Mouse (Mus musculus): ENCODE results near the gene Aven. TPM values are rescaled to one million over a fixed set of nuclear protein-coding genes. Genes with fewer than 3 reads are reported as not detected.

Gene Aven
- total and polyA plus RNA-seq, 2 experiments from 2014 or later: 3.5 to 8.9 TPM

DNA sequence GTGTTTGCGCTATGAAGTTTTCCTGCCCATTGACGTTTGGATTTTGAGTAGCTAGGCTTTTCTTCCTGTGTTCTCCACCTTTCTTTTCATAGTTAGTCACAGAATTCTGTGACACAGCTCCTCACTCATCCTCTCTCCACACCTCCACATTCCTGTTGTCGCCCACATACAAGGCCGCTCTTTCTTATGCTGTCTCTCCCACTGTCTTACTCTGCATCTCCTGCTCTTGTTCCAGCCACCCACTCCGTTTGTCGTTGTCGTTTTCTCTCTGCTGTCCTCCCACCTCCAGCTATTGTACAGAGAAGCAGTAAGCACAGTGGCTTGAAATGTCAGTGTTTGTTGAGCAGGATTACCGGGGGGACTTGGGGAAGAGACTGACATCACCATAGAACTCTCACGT lies 139.8 kb downstream of the Aven start:
- Histone ChIP-seq H3K36me3 (ENCODE audit: insufficient read depth, low read length) (peaks cover 9% of the 10 kb centered on the region; the same call in 1 of the 2 replicates), H3K9me3 (ENCODE audit: low read length) (no peaks in the 10 kb centered on the region), H3K9ac (replicated peaks; ENCODE audit: low read length, poor library complexity, severe bottlenecking) (no peak overlapping the region), H3K27ac (ENCODE audit: low read depth, low read length) (no peak overlapping the region), H3K4me1 (ENCODE audit: insufficient read depth, low read length) (no peaks in the 10 kb centered on the region), H3K4me2 (ENCODE audit: low read depth, low read length, poor library complexity, severe bottlenecking) (no peak overlapping the region), H3K27me3 (ENCODE audit: insufficient read depth, low read length) (no peaks in the 10 kb centered on the region), H3K4me3 (ENCODE audit: low read depth, low read length) (no peak overlapping the region)
- ATAC-seq (ENCODE audit: low FRiP score) (no peak), DNase-seq (ENCODE audit: low spot score) (no peak)
- no peak for TF ChIP-seq CTCF (IDR thresholded peaks at IDR 0.05)
- WGBS: 89% methylated on average over 9 of the region's 9 CpGs

DNA sequence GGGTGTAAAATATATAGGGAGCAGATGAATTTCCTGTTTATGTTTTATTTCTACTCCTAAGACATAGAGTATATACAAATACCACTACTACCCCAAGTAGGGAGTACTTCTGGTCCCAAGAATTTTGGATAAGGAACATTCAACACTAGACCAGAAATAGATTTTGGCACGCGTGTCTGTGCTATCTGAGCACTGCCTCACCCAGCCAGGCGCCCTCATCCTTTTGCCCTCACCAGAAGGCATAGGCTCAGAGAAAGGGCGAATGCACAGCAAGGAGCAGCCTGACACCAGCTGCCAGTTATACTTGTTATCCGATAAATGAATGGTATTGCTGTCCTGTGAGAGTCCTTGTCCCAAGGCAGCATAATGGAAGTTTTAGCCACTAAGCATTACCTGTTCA lies 144.4 kb downstream of the Aven start:
- Histone ChIP-seq H3K36me3 (ENCODE audit: insufficient read depth, low read length) (peaks cover 9% of the 10 kb centered on the region; the same call in 1 of the 2 replicates), H3K4me1 (ENCODE audit: insufficient read depth, low read length) (no peaks in the 10 kb centered on the region), H3K4me2 (ENCODE audit: low read depth, low read length, poor library complexity, severe bottlenecking) (no peak overlapping the region), H3K4me3 (ENCODE audit: low read depth, low read length) (no peak overlapping the region), H3K9ac (replicated peaks; ENCODE audit: low read length, poor library complexity, severe bottlenecking) (no peak overlapping the region), H3K9me3 (ENCODE audit: low read length) (no peaks in the 10 kb centered on the region), H3K27ac (ENCODE audit: low read depth, low read length) (no peak overlapping the region), H3K27me3 (ENCODE audit: insufficient read depth, low read length) (no peaks in the 10 kb centered on the region)
- WGBS: 88% methylated on average over 5 of the region's 5 CpGs
- TF ChIP-seq CTCF (IDR thresholded peaks at IDR 0.05): no peak
- DNase-seq (ENCODE audit: low spot score): no peak
- ATAC-seq (ENCODE audit: low FRiP score): no peak

- no peak for DNase-seq (ENCODE audit: low spot score)
Measured at GRCm38 (mm10) chr2:112653836-112654235, 161.1 kb downstream of the Aven start.

DNA sequence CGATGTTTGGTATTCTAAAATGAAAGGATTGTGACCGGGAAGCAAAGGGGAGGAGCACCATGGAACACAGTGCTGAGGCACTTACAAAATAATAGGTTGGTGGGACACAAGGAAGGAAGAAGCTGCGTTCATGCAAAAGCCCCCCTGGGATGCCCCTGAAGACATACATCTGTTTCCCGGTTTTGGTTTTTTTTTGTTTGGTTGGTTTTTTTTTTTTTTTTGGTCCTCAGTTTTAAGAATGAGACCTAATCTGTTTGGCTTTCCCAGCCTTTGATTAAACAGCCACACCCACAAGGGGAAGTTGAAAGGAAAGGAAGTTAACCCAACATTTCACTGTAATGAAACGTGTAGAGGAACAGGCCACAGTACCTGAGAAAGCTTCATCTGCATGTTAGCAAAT lies 163.4 kb downstream of the Aven start:
- Histone ChIP-seq H3K36me3 (ENCODE audit: insufficient read depth, low read length) (no peaks in the 10 kb centered on the region), H3K27me3 (ENCODE audit: insufficient read depth, low read length) (no peaks in the 10 kb centered on the region), H3K4me2 (ENCODE audit: low read depth, low read length, poor library complexity, severe bottlenecking) (no peak overlapping the region), H3K9me3 (ENCODE audit: low read length) (no peaks in the 10 kb centered on the region), H3K4me1 (ENCODE audit: insufficient read depth, low read length) (no peaks in the 10 kb centered on the region), H3K27ac (ENCODE audit: low read depth, low read length) (no peak overlapping the region), H3K4me3 (ENCODE audit: low read depth, low read length) (no peak overlapping the region), H3K9ac (replicated peaks; ENCODE audit: low read length, poor library complexity, severe bottlenecking) (no peak overlapping the region)
- no peak for DNase-seq (ENCODE audit: low spot score)
- 67% methylated on average over 5 of the region's 5 CpGs for WGBS
- ATAC-seq (ENCODE audit: low FRiP score): no peak
- no peak for TF ChIP-seq CTCF (IDR thresholded peaks at IDR 0.05)

More at GRCm38 (mm10) chr2:112653836-112654235, 161.1 kb downstream of the Aven start:
- H3K36me3 ChIP-seq (ENCODE audit: insufficient read depth, low read length): no peaks in the 10 kb centered on the region
- WGBS: 71% methylated on average over 3 of the region's 3 CpGs
- H3K4me2 ChIP-seq (ENCODE audit: low read depth, low read length, poor library complexity, severe bottlenecking): no peak overlapping the region
- TF ChIP-seq CTCF (IDR thresholded peaks at IDR 0.05): no peak
- no peaks in the 10 kb centered on the region for H3K27me3 ChIP-seq (ENCODE audit: insufficient read depth, low read length)
- H3K27ac ChIP-seq (ENCODE audit: low read depth, low read length): no peak overlapping the region
- no peaks in the 10 kb centered on the region for H3K4me1 ChIP-seq (ENCODE audit: insufficient read depth, low read length)
- no peak for ATAC-seq (ENCODE audit: low FRiP score)
- no peak overlapping the region for H3K9ac ChIP-seq (replicated peaks; ENCODE audit: low read length, poor library complexity, severe bottlenecking)
- H3K4me3 ChIP-seq (ENCODE audit: low read depth, low read length): no peak overlapping the region
- H3K9me3 ChIP-seq (ENCODE audit: low read length): no peaks in the 10 kb centered on the region

DNA sequence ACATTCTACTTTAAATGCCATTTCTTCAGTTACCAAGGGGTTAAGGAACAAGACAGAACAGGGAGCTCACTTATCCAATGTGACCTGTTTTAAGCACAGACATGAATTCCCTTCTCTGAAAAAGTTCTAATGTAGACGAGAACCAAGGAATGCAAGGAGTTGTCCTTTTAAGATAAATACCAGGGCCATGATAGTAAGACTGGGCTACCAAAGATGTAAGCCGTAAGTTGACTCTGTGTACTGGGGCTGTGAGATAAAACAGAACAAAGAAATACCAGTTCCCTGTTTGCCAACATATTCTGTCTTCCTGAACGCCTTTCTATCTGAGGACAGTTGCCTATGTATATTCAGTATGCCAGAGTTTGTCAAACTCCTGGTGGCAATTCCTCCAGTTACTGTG lies 176.7 kb downstream of the Aven start:
- H3K4me2 ChIP-seq (ENCODE audit: low read depth, low read length, poor library complexity, severe bottlenecking): no peak overlapping the region
- DNase-seq (ENCODE audit: low spot score) (no peak), ATAC-seq (ENCODE audit: low FRiP score) (no peak)
- WGBS: 87% methylated on average over 3 of the region's 3 CpGs
- H3K27ac ChIP-seq (ENCODE audit: low read depth, low read length): no peak overlapping the region
- H3K27me3 ChIP-seq (ENCODE audit: insufficient read depth, low read length): no peaks in the 10 kb centered on the region
- H3K9me3 ChIP-seq (ENCODE audit: low read length): no peaks in the 10 kb centered on the region
- no peak for TF ChIP-seq CTCF (IDR thresholded peaks at IDR 0.05)
- no peaks in the 10 kb centered on the region for H3K36me3 ChIP-seq (ENCODE audit: insufficient read depth, low read length)
- H3K4me1 ChIP-seq (ENCODE audit: insufficient read depth, low read length): no peaks in the 10 kb centered on the region
- H3K4me3 ChIP-seq (ENCODE audit: low read depth, low read length): no peak overlapping the region
- H3K9ac ChIP-seq (replicated peaks; ENCODE audit: low read length, poor library complexity, severe bottlenecking): no peak overlapping the region

DNA sequence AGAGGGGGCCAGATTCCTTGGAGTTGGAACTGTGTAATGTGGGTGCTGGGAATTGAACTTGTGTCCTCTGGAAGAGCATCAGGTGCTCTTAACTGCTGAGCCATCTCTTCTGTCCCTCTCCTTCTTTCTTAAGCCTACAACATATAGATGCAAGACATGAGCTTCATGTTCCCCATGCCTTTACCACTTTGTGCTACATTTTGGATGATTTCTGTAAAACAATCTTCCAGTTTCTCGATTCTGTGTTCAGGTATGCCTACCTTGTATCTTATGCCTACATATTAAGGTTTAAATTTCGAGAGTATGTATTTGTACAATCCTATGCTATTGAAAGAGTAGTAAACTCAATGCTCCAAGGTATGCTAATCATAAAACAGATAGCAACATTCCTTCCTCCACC lies 183.4 kb downstream of the Aven start:
- WGBS: 87% methylated on average over 2 of the region's 2 CpGs
- ATAC-seq (ENCODE audit: low FRiP score): no peak
- no peak for TF ChIP-seq CTCF (IDR thresholded peaks at IDR 0.05)

More for the DNA sequence above, 183.4 kb downstream of the Aven start:
- Histone ChIP-seq H3K9me3 (ENCODE audit: low read length) (no peaks in the 10 kb centered on the region), H3K4me1 (ENCODE audit: insufficient read depth, low read length) (no peaks in the 10 kb centered on the region), H3K4me3 (ENCODE audit: low read depth, low read length) (no peak overlapping the region), H3K9ac (replicated peaks; ENCODE audit: low read length, poor library complexity, severe bottlenecking) (no peak overlapping the region), H3K27ac (ENCODE audit: low read depth, low read length) (no peak overlapping the region), H3K27me3 (ENCODE audit: insufficient read depth, low read length) (no peaks in the 10 kb centered on the region), H3K36me3 (ENCODE audit: insufficient read depth, low read length) (no peaks in the 10 kb centered on the region), H3K4me2 (ENCODE audit: low read depth, low read length, poor library complexity, severe bottlenecking) (no peak overlapping the region)
- DNase-seq (ENCODE audit: low spot score): no peak

All from midbrain, postnatal 0 days (tissue).